Mouse (Mus musculus): ENCODE measurements around the gene Pard3b.

DNA sequence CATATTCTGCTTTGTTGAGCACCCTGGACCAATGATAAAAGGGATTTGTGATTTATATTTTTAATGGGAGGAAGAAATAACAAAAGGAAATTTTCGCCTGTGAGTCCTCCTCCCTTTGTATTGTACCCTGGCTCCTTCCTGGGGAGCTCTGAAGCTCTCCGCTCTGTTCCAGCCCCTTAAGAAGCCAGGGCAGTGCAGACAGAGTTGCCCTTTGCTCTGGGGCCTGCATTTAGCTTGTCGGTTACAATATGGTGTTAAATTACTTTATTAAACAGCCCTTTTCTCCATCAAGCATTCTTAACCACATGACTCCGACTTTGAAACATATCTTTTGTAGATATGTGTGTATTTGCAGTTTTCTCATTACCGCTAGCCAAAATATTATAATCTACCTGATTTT lies 379.7 kb downstream of the Pard3b start:
- TF ChIP-seq POLR2A (IDR thresholded peaks at IDR 0.05; ENCODE audit: insufficient read depth, low read depth, low read length) = no peak
- TF ChIP-seq EP300 (IDR thresholded peaks at IDR 0.05; ENCODE audit: insufficient read depth, low read depth, low read length) = no peak
